Mouse (Mus musculus): ENCODE results near the gene Csnk1e. TPM values are rescaled to one million over a fixed set of nuclear protein-coding genes. Genes with fewer than 3 reads are reported as not detected.

Csnk1e gene
- total RNA-seq, 4 experiments from 2014 or later = 49.3 to 64.6 (median 56.6) TPM

Small RNAs within 50 kb of the gene (microRNA-seq; reads per million reads assigned to microRNA genes)
- gene Gm44302 = not detected
- 9.5 reads per million, percentile 24 among the genes with 10 or more reads in this experiment for gene Mir1943

Other genes starting within 250 kb of the Csnk1e start
- 10 to 100 TPM; 23.5 to 29.8 (median 27.3) TPM for gene Pick1, start 226.4 kb downstream of the Csnk1e start, total RNA-seq (2022)
- 1 to 10 TPM in 3 of 4 experiments, under 1 TPM in 1; 0.63 to 1.5 (median 1.1) TPM for gene Gm49486, start 226.2 kb downstream of the Csnk1e start, total RNA-seq (2022)
- under 1 TPM; 0.46 to 0.78 (median 0.59) TPM for gene Slc16a8, start 200.8 kb downstream of the Csnk1e start, total RNA-seq (2022)
- gene Baiap2l2, start 170.0 kb downstream of the Csnk1e start, total RNA-seq (2022) = 1 to 10 TPM in 1 of 4 experiments, under 1 TPM in 1, not detected in 2; 0.54 to 1.3 TPM
- 10 to 100 TPM; 11.6 to 15.6 (median 13.4) TPM for gene Pla2g6, start 127.2 kb downstream of the Csnk1e start, total RNA-seq (2022)
- gene Maff, start 108.9 kb downstream of the Csnk1e start, total RNA-seq (2022) = 10 to 100 TPM in 2 of 4 experiments, 1 to 10 TPM in 2; 5.7 to 11.1 (median 9.9) TPM
- 10 to 100 TPM; 34.6 to 46.1 (median 39.0) TPM for gene Tmem184b, start 52.0 kb downstream of the Csnk1e start, total RNA-seq (2022)
- gene Kcnj4, start 49.7 kb upstream of the Csnk1e start, total RNA-seq (2022) = 1 to 10 TPM in 3 of 4 experiments, under 1 TPM in 1; 0.92 to 1.6 (median 1.4) TPM
- 1 to 10 TPM; 4.3 to 5.2 (median 4.5) TPM for gene Kdelr3, start 60.8 kb upstream of the Csnk1e start, total RNA-seq (2022)
- gene Ddx17, start 91.2 kb upstream of the Csnk1e start, total RNA-seq (2022) = 10 to 100 TPM; 67.0 to 82.8 (median 74.6) TPM
- gene Dmc1, start 149.5 kb upstream of the Csnk1e start, total RNA-seq (2022) = under 1 TPM in 1 of 4 experiments, not detected in 3; 0.28 TPM
- gene Fam227a, start 203.4 kb upstream of the Csnk1e start, total RNA-seq (2022) = under 1 TPM; 0.37 to 0.82 (median 0.63) TPM
- 10 to 100 TPM; 16.1 to 24.6 (median 19.7) TPM for gene Cby1, start 203.6 kb upstream of the Csnk1e start, total RNA-seq (2022)
- 100 to 1,000 TPM; 103 to 122 (median 108) TPM for gene Tomm22, start 215.3 kb upstream of the Csnk1e start, total RNA-seq (2022)
- gene Josd1, start 232.4 kb upstream of the Csnk1e start, total RNA-seq (2022) = 10 to 100 TPM; 19.7 to 28.9 (median 23.3) TPM
- gene Gtpbp1, start 235.3 kb upstream of the Csnk1e start, total RNA-seq (2022) = 10 to 100 TPM; 24.8 to 31.0 (median 29.0) TPM

Measured in heart, adult 8-10 months (tissue).